Mouse (Mus musculus) urinary bladder, adult 2 months (tissue): ENCODE data around the gene Armh2. TPM values are rescaled to one million over a fixed set of nuclear protein-coding genes. Genes with fewer than 3 reads are reported as not detected.

Experiments
- DNase-seq: peaks from one replicate; pipeline ENCODE4 v3.0.0; 2022; ENCODE audit warnings: low spot score
- polyA plus RNA-seq: library from polyadenylated mRNA; depleted of rRNA; stranded (reverse); fragments of >200 nt; gene quantifications from 2 replicates; pipeline ENCODE4 v1.2.3, GENCODE M21; 2012; rRNA removed

The Armh2 gene
- polyA plus RNA-seq = not detected in 2 replicates

DNA sequence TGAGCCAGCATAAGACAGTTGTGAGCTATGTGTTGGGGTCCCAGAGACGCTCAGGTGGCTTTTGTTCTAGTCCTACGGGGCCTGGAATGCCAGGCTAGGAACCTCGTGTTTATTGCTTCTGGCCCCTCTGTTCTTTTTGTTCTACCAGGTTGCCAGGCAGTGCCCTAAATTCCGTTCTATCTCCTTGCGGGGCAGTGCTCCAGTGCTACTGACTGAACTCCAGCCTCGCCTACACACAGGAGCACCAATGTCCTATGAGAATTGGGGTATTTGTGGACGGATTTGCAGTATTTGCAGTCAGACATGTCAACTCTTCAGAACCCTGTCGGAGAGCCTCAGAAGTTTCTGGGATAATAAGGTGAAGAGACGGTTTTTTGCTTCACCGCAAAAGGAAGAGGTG, at the start of gene Armh2:
Armh2 (plus strand) TSS at position 205 of the 400 bp plus-strand sequence.
- DNase-seq = no peak

DNA sequence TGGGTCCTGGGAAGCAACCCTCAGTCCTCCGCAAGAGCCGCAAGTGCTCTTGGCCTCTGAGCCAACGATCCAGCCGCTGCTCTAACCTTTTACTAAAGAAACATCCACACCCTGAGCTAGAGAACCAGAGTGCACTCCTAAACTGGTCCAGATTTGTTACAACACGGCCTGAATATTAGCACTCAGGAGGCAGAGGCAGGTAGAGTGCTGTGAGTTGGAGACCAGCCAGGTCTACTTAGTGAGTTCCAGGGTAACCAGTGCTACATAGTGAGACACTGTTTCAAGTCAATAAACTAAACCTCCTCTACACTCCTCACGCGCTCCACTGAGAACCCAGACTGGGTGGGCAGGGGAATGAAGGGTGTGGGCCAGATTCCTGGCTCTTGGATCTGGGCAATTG, 47.7 kb upstream of the Armh2 start:
- DNase-seq = no peak

DNA sequence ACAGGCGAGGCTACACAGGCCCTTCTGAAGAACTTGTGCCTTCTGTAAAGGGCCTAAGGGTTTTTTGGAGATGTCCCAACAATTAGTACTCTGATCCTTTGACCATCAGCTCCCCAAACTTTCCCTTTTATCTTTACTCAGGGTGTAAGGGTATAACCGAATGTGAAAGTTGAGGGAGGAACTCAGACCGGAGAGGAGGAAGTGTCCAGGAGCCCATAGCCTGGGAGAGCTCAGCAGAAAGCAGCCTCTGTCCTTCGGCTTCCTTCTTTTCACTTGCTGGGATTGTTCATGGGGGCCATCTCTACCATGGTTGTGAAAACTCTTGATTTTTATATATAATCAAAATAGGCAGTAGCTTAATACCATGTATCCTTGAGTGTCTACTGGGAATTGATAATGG, 42.3 kb upstream of the Armh2 start:
- no peak for DNase-seq

DNA sequence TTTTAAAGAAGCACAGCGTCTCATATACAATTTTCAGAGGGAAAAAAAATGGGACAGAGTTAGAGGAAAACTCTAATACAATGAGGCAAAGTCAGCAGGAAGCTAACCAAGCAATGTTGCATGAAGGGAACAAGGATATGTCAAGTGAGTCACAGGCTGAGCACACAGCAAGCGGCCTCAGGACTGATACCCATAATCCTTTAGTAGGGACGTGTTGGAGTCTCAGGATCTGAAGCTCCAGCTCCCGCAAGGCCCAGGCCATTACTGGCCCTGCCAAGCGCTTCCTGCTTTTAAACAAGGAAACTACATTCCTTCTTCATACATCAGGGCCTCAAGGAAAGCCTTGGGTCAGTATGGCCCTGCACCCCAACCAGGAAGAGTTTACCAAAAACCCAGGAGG, 38.9 kb upstream of the Armh2 start:
- no peak for DNase-seq

DNA sequence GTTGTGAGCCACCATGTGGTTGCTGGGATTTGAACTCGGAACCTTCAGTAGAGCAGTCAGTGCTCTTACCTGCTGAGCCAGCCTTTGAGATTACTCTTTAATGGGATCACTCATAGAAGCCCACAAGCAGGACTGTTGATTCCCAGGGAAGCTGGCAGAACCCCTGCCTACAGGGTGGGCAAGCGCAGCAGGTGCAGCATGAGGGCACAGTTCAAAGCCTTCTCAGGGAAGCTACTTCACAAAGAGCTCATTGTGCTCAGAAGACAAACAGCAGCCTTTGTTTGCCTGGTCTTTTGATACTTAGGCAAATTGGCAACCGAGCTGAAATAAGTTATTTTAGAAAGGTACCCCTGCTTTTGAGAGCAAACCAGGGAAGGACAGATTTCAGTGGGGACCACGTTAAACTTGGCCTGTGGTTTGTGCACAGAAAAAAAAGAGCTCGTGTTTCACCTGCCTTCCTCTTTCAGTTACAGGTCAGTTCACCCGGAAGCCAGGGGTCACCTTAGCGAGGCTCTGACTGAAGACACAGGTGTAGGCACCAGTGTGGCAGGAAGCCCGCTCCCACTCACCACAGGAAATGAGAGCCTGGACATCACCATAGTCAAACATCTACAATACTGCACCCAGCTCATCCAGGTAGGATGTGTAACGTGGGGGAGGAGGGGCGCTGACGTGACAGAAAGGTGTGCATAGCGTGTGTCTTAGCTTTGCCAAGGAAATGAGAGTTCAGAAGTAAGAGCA, 31.2 kb upstream of the Armh2 start:
- no peak for DNase-seq

DNA sequence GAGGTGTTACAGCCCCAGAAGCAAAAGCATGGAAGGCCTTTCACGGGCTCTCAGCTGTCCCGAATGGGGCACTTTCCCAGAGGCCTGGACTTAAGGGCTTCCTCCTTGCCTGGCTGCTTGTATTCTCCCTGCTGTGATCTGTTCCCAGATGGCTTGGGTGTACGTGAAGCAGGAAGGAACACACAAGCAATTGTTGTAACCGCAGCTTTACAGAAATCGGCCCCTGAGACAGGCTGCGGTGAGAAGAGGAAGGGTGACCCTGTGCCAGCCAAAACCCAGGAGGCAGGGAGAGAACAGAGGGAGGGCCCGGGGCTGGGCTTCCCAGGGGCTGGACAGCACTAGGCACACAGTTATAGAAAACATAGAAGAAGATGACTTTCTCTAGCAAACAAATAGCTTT, 30.1 kb upstream of the Armh2 start:
- DNase-seq = no peak

DNA sequence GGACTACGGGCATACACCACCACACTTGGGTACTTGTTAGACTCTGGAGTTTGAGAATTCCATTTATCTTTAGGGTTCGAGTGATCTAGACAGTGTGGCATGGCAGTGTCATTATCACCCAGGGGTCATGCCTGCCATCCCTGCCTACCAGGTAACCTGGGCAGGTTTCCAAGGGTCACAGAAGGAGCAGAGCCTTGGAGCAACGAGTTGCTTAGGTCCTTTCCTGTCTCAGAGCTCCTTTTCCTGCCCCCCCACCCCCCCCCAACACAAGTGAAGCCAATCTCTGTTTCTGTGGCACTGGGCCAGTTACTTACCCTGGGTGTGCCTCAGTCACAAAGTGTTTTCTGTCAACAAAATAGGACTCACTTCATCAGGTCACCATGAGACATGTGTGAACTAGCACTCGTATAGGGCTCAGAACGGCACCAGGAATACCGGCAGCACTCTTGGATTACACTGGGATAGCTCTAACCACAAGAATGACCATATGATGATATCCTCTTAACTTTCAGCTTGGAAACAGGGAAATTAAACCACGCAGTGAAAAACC, 28.4 kb upstream of the Armh2 start:
- DNase-seq = no peak

DNA sequence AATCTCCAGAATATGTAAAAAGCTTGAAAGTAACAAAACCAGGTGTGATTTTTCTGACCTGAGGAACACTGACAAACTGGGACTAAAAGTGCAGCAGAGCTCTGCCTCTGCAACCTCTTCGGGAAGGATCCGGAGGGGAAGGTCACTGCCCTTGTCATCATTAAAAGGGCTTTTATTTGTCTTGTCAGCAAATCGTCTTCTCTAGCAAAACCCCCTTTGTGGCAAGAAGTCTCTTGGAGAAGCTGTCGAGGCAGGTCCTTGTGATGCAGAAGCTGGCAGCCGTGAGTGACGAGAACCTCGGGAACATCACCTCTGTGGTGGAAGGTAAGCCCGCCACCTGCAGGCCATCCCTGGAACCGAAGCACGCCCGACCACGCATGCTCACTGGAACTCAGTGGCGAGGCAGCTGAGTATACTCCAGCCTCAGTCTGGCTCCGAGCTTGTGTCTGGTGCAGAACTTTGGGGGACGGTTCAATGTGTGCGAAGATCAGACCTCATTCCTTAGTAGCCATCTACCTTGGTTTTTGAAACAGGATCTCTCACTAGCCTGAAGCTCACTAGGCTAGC, 27.5 kb upstream of the Armh2 start:
- DNase-seq = peak; percentile 74

DNA sequence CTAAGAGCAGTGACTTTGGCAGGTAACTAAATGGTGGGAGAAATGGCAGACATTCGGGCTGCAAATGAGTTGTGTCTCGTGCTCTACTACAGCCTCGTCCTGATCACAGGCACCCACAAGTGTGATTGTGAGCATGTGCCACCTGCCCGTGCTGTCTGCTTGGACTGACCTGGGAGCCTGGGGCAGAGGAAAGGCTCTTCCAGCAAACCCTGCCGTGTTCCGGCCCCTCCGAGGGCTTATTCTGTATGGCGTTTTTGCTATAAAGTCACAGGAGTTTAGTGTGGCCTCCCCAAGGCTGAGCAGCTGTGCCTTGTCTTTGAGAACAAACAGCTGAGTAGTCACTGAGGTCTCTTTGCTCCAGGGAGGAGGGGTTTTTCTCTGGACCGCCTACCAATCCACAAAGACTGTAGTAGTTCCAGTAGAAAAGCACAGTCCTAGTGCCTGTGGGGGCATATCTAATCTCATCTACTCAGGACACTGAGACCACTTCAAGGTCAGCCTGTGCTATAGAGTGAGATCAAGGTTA, 26.6 kb upstream of the Armh2 start:
- no peak for DNase-seq

DNA sequence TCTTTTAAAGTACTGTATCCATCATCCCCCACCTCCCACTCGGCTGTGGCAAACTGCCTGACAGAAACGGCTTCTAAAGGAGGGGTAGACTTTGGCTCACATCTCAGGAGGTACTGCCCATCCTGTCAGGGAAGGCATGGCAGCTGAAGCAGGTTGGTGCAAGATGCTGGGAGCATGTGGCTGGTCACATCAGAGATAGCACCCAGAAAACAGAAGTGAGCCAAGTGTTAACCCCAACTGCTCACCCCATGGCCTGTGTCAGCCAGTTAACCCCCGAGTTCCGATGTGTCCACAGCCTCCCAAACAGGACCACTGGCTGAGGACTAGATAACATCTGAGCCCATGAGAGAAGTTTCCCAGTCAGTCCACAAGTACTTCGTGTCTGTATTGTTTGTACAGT, 25.4 kb upstream of the Armh2 start:
- no peak for DNase-seq

DNA sequence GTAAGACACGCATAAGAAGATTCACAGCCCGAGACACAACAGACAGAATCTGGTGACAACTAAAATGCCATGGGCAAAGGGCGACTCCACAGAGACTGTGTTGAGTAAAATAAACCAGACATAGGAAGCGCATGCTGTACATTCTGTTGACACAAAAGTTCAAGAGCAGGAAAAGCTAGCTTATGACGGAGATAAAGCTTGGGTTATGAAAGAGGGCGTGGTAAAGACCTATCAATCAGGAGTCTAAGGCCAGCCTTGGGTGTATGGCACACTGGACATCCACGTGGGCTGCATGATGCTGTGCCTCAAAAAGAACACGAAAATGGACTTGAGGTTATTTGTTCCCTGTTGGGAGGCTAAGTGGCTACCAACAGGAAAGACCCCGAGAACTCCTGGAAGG, 24.6 kb upstream of the Armh2 start:
- DNase-seq = no peak

DNA sequence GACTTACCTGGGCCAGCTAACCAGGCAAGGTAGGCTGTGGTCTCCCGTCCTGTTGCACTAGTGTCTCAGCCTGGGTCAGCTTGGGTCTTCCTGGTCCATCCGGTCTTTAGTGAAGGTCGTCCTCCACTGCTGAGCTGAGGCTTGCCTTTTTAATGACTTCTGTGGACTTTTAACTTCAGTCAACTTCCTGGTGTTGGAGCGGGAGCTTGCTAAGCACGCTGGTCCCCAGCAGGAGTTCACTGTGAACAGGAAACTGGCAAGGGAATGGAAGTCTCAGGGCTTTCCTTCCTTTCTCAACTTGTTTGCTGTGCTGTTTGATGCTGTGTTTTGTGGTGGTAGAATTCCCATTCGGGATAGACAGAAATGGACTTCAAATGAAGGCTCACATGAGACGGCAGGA, 23.4 kb upstream of the Armh2 start:
- DNase-seq = no peak

DNA sequence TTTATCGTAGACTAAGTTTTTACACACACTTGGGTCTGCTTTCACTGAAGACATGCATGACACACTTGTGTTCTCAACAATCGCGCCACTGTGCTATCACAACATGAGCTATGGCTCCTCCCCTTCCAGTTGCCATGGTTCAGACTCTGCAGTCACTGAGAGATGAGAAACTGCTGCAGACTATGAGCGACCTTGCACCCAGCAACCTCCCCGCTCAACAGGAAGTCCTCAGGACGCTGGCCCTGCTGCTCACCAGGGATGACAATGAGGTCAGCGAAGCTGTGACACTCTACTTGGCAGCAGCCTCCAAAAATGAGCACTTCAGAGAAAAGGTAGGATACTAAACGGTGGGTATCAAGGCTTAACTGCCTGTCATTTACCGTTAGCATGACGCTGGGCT, 19.5 kb upstream of the Armh2 start:
- no peak for DNase-seq

DNA sequence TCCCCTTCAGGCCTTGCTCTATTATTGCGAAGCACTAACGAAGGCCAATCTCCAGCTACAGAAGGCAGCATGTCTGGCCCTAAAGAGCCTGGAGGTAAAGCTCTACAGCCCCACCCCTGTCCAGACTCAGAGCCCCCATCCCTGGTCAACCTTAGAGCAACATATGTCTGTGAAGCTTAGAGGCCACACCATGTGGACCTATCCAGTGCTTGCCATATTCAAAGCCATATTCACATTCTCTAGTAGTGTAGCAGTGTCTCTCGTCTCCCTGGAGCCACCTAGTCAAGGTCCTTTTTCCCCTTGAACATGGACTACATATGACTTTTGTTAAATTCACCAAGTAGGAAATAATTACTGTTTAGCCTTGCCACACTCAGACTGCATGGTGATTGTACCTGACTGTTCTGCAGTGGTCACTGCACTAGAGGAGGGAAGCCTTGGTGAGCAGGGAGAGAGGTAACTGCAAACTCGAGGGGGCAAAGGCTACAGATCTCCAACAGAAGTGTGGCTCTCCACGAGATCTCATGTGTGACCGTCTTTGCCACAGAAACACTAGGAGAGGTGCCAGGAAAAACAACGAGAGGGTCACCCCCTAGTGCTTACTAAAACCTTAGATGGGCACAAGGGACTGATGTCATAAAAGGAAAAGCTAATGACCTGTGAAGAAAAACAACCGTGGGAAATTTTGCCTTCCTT, 17.2 kb upstream of the Armh2 start:
- DNase-seq = no peak

DNA sequence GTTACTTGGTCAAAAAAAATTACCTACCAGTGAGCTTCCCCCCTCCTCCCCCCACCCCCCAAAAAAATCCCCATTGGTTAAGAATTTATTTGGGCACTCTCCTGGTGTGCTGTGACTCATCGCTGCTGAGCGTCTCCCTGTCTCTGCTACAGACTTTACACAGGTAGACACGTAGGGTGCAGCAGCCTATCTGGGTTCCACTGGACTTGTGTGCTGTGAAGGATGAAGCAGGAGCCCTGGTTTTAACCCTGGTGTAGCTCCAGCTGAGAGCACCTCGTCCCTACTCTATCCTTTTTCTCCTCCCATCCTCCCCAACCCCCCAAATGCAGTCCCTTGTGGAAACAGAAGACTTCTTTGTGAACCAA, 16.7 kb upstream of the Armh2 start:
- no peak for DNase-seq

DNA sequence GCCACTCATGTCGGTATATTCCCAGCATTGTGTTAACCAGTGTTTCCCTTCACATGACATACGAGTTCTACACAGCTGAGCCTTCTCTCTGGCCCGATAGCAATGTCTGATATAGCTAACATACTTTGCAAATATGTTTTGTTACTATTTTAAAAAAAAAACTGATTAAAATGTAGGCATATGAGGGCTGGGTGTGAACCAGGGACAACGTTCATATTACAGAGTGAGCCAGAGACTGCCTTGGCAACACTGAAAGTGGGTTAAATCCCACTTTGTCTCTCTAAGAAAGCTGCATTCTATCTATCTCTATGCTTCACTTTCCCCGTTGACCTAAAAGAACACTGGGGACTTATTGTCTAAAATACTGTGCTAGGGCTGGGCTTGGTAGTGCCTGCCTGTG, 11.9 kb upstream of the Armh2 start:
- DNase-seq = no peak

DNA sequence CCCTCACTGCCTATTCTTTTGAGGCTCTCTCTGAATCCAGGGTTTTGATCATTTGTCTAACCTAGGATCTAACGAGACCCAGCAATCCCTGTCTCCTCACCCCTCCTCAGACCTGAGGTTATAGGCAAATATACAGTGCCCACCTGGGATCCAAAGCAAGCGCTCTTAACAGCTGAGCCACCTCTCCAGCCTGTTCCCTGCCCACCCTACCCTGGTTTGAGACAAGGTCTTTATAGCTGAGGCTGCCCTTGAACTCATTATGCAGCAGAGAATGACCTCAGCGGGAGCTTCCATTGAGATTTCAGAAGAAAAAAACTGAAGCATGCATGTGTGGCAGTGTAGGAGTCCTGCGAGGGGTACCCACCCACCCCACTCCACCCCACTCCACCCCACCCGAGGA, 6.5 kb upstream of the Armh2 start:
- no peak for DNase-seq

DNA sequence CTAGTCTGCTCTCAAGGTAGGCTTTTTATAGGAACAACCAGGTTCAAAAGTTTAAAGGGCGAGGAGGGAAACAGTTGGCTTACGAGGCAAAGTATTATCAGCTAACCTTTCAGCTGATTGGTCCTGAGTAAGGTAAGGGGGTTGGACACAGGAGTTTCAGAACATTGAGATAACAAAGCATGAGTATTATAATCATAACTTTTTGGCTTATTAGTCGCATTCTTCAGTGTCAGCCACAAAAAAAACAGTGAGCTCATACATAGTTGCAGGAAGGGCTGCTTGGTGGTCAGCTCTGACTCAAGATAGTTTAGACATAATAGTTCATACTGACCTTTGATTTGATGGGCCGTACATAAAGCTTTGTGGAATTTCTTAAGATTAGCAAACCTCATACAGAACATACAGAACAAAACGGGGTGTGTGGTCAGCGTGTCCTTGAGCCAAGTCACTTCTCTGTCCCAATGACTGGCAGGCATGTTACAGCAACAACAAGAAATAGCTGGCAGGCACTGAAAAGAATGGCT, 5.4 kb upstream of the Armh2 start:
- DNase-seq = no peak

DNA sequence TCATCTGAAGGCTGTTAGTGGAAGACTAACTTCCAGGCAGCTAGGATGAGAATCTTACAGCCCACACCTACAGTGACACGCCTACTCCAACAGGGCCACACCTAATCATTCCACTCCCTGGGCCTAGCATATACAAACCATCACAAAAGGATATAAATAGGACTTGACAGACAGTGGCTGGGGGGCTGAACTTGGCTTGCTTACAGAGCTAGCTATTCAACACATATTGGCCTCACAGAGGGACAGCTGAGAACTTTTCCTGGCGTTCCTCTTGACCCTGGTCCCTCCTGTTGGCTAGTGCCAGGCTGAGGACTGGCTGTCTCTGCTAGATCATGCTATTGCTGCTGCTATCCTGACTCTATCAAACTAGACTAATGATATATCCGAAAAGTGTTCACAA, 6.8 kb downstream of the Armh2 start:
- no peak for DNase-seq

DNA sequence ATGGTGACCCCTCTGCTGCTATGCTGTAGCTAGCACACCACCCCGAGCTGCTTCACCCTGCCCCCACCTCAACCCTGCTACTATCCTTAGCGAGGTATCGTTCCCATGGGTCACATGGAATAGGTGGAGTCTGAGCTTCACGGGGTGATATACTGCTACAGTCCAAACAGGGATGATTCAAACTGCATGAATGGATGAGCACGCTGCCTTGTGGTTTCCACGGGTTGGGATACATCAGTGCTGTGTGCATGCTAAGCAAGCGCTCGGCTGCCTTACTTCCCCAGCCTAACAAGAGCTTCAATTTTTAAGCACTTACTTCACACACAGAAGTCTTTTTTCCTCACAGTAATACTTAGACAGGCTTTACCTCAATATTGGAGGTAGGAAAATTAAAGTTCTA, 9.8 kb downstream of the Armh2 start:
- DNase-seq = no peak

DNA sequence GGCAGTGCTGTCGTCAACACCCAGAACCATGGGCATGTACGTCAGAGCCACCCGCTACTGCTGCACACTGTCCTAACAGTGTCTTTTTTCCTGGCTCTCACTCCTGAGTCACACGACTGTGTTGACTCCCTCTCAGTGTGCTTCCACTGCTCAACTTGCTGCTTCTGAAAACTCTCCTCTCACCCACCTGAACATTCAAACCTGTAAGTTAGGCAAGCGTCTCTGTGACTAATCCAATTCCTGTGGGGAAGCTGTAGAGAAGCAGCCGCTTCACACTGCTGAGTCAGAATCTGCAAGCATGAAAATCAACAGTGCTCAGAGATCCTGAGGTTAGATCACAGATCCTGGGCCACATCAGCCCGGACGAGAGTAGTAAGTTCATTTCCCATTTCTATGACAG, 10.4 kb downstream of the Armh2 start:
- DNase-seq = no peak

DNA sequence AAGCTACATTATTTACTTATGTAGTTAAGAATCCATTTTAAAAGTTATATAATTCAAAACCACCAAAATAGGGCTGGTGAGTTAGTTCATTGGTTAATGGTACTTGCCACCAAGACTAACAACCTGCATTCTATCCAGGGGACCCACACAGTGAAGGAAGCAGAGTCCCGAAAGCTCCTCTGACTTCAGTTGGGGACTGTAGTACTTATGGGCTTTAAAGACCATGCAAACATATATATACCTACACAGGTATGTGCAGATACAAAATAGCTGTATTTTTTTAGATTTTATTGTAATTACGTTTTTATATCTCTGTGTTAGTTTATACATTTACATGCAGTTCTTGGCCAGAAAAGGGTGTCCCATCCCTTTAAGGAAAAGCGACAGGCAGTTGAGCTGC, 15.7 kb downstream of the Armh2 start:
- no peak for DNase-seq
